Mouse (Mus musculus) left cerebral cortex, adult 2 months (tissue): ENCODE results near the gene Sorcs2. TPM values are rescaled to one million over a fixed set of nuclear protein-coding genes. Genes with fewer than 3 reads are reported as not detected.

ENCODE experiments used
- DNase-seq, 2 experiments: peaks; one replicate each; pipeline ENCODE4 v3.0.0; 2021 to 2022; ENCODE audit warnings: low spot score in 2 of 2, mixed read lengths in 1 of 2; ENCODE audit errors: extremely low spot score in 1 of 2
- H3K27ac ChIP-seq: fragments of 200-600 bp; 2 replicates; pipeline ENCODE4 v1.8.1; 2022
- H3K4me3 ChIP-seq: fragments of 200-600 bp; 2 replicates; pipeline ENCODE4 v1.8.1; 2022
- CTCF ChIP-seq: fragments of 200-600 bp; IDR thresholded peaks from 2 replicates; pipeline ENCODE4 v1.8.1; 2022; ENCODE audit warnings: antibody characterized with exemption, mild to moderate bottlenecking, moderate library complexity
- intact Hi-C: fragments of 180-260 bp; cut with DNase I; formaldehyde crosslinking; loops from one replicate; pipeline ENCODE4 v1.15.1; 2025
- total RNA-seq, 2 experiments: library from RNA; stranded (reverse); gene quantifications; 2 replicates each; pipeline ENCODE4 v1.2.3; 2021

Sorcs2 gene
- total RNA-seq, 2 experiments from 2014 or later = 39.3 to 39.7 TPM

- intact Hi-C loops = no loop called here
- no peak for DNase-seq
- H3K4me3 ChIP-seq = no peak overlapping the region
- no peak for TF ChIP-seq CTCF
- no peak overlapping the region for H3K27ac ChIP-seq
Observed at GRCm38 (mm10) chr5:36339283-36339682, 58.7 kb downstream of the Sorcs2 start.

- H3K27ac ChIP-seq = no peak overlapping the region
- DNase-seq = no peak
- no peak overlapping the region for H3K4me3 ChIP-seq
- intact Hi-C loops = no loop called here
- TF ChIP-seq CTCF = no peak
Observed at GRCm38 (mm10) chr5:36336252-36336651, 61.7 kb downstream of the Sorcs2 start.

- intact Hi-C loops = no loop called here
- no peak for DNase-seq
- H3K27ac ChIP-seq = no peak overlapping the region
- no peak overlapping the region for H3K4me3 ChIP-seq
- TF ChIP-seq CTCF = no peak
Observed at GRCm38 (mm10) chr5:36335661-36336060, 62.3 kb downstream of the Sorcs2 start.

- Histone ChIP-seq H3K27ac (no peak overlapping the region), H3K4me3 (no peak overlapping the region)
- DNase-seq = no peak
- intact Hi-C loops = no loop called here
- no peak for TF ChIP-seq CTCF
Observed at GRCm38 (mm10) chr5:36334227-36334626, 63.7 kb downstream of the Sorcs2 start.

GRCm38 (mm10) chr5:36330472-36331155 is 67.3 kb downstream of the Sorcs2 start:
- no peak overlapping the region for H3K27ac ChIP-seq
- peak in 1 of 2 experiments; percentile 26 for DNase-seq

GRCm38 (mm10) chr5:36326057-36327010 is 71.6 kb downstream of the Sorcs2 start:
- DNase-seq = no peak
- no peak overlapping the region for H3K27ac ChIP-seq
- no peak for TF ChIP-seq CTCF
- H3K4me3 ChIP-seq = no peak overlapping the region
- intact Hi-C loops = no loop called here

More at GRCm38 (mm10) chr5:36330472-36331155, 67.3 kb downstream of the Sorcs2 start:
- H3K4me3 ChIP-seq = no peak overlapping the region
- TF ChIP-seq CTCF = no peak
- intact Hi-C loops = no loop called here

GRCm38 (mm10) chr5:36324140-36324572 is 73.8 kb downstream of the Sorcs2 start:
- DNase-seq = peak; percentile 56 to 73
- Histone ChIP-seq H3K27ac (peak overlapping the region; percentile 63; the same call in 1 of the 2 replicates), H3K4me3 (no peak overlapping the region)
- intact Hi-C loops = no loop called here
- no peak for TF ChIP-seq CTCF

GRCm38 (mm10) chr5:36323526-36323925 is 74.4 kb downstream of the Sorcs2 start:
- no peak overlapping the region for H3K4me3 ChIP-seq
- DNase-seq = peak; percentile 70 to 76
- peak; percentile 76 for TF ChIP-seq CTCF
- intact Hi-C loops = loop anchor here (1.0 kb wide), 1 partner anchor 75 kb away; the partner anchor contains the start of gene Sorcs2
- peak overlapping the region; percentile 63; the same call in 1 of the 2 replicates for H3K27ac ChIP-seq

- intact Hi-C loops = no loop called here
- TF ChIP-seq CTCF = no peak
- Histone ChIP-seq H3K27ac (no peak overlapping the region), H3K4me3 (no peak overlapping the region)
- DNase-seq = no peak
Observed at GRCm38 (mm10) chr5:36321581-36321980, 76.4 kb downstream of the Sorcs2 start.

- intact Hi-C loops = no loop called here
- H3K4me3 ChIP-seq = no peak overlapping the region
- DNase-seq = no peak
- no peak for TF ChIP-seq CTCF
- H3K27ac ChIP-seq = no peak overlapping the region
Observed at GRCm38 (mm10) chr5:36320667-36321066, 77.3 kb downstream of the Sorcs2 start.

- Histone ChIP-seq H3K27ac (no peak overlapping the region), H3K4me3 (no peak overlapping the region)
- intact Hi-C loops = no loop called here
- no peak for DNase-seq
- peak; percentile 12 for TF ChIP-seq CTCF
Observed at GRCm38 (mm10) chr5:36317641-36318368, 80.1 kb downstream of the Sorcs2 start.

GRCm38 (mm10) chr5:36315106-36315505 is 82.8 kb downstream of the Sorcs2 start:
- H3K27ac ChIP-seq = no peak overlapping the region
- no peak for DNase-seq
- TF ChIP-seq CTCF = no peak
- no peak overlapping the region for H3K4me3 ChIP-seq
- intact Hi-C loops = no loop called here
